Comparison of ENCODE assay signal across 8 mouse cellular contexts in the genomic region with DNA sequence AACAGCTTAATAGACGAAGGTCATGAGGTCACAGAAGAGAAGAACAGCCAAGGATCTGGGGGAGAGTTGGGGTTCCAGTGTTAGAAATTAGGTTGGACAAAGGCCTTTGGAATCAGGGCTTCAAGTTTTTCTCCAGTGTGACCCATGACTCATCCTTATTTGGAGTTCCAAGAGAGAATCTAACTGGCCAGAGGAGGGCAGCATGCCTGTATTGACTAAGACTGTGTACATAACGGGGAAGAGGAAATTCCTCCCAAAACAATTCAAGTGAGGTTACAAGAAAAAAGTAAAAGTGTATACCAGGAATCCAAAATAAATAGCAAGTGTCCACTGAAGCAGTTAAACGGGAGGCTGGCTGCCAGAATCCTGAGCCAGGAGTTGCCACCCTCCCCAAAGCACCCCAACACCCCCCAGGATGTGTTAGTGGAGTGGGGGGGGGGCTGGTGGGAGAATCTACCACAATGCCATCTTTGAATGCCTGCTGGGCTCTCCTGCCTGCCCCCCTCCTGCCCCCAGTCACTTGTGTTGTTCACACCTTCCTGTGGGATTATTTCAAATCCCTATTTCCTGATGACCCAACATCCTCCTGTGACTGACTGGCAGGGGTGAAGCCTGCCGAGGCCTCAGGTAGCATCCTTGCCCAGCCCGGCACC. TPM values are rescaled to one million over a fixed set of nuclear protein-coding genes. Genes with fewer than 3 reads are reported as not detected.
DNase-seq lines count a peak whose midpoint lies in the region; ATAC-seq and TF ChIP-seq lines count a peak whose summit lies in the region.

No protein-coding gene starts in this region.

- peak; percentile 47 for DNase-seq in hindbrain, embryonic 10.5 days (ENCODE audit: low spot score)
- peak; percentile 39 for DNase-seq in cerebellum, adult 9-10 months
- peak; percentile 46 to 55 for DNase-seq in gastrocnemius, adult 8-10 months (ENCODE audit: low spot score in 2 of 2)
- DNase-seq in hindbrain, postnatal 0 days (ENCODE audit: low spot score) = peak; percentile 86
- peak; percentile 28 to 43 for DNase-seq in left cerebral cortex, adult 2 months (ENCODE audit: extremely low spot score in 1 of 2, low spot score in 2 of 2)
- DNase-seq in midbrain, embryonic 11.5 days (ENCODE audit: low spot score, missing footprints) = no peak
- peak; percentile 75 for DNase-seq in testis, postnatal 10 days (ENCODE audit: low spot score)

- intact Hi-C loops in left cerebral cortex, adult 2 months (cut with DNase I) = loop anchor here (10.0 kb wide), 1 partner anchor 289 kb away; the partner anchor contains the start of gene Tgfbr3

- WGBS in hindbrain, embryonic 10.5 days = 41% methylated on average over 5 of the region's 5 CpGs
- WGBS in hindbrain, embryonic 13.5 days = 48% methylated on average over 5 of the region's 5 CpGs
- 44% methylated on average over 5 of the region's 5 CpGs for WGBS in hindbrain, postnatal 0 days
- 48% methylated on average over 5 of the region's 5 CpGs for WGBS in midbrain, embryonic 11.5 days

- H3K9ac ChIP-seq in hindbrain, embryonic 13.5 days = no peak overlapping the region
- H3K9ac ChIP-seq in hindbrain, postnatal 0 days (replicated peaks; ENCODE audit: low read length) = no peak overlapping the region
- no peak overlapping the region for H3K9ac ChIP-seq in midbrain, embryonic 11.5 days (ENCODE audit: low read length)

- no peaks in the 10 kb centered on the region for H3K36me3 ChIP-seq in hindbrain, embryonic 10.5 days
- no peaks in the 10 kb centered on the region for H3K36me3 ChIP-seq in hindbrain, embryonic 13.5 days
- no peaks in the 10 kb centered on the region for H3K36me3 ChIP-seq in hindbrain, postnatal 0 days (ENCODE audit: insufficient read depth, low read length)
- H3K36me3 ChIP-seq in midbrain, embryonic 11.5 days (ENCODE audit: control insufficient read depth, insufficient read depth, low read length) = no peaks in the 10 kb centered on the region

- no peaks in the 10 kb centered on the region for H3K9me3 ChIP-seq in hindbrain, embryonic 10.5 days
- no peaks in the 10 kb centered on the region for H3K9me3 ChIP-seq in hindbrain, embryonic 13.5 days
- H3K9me3 ChIP-seq in hindbrain, postnatal 0 days (ENCODE audit: low read length) = no peaks in the 10 kb centered on the region
- H3K9me3 ChIP-seq in midbrain, embryonic 11.5 days (ENCODE audit: control insufficient read depth, low read length) = no peaks in the 10 kb centered on the region

- TF ChIP-seq CTCF in hindbrain, postnatal 0 days (IDR thresholded peaks at IDR 0.05; ENCODE audit: low read depth) = peak; percentile 80
- TF ChIP-seq CTCF in left cerebral cortex, adult 2 months (IDR thresholded peaks at IDR 0.05) = peak; percentile 70

- no peak overlapping the region for H3K4me2 ChIP-seq in hindbrain, embryonic 13.5 days
- H3K4me2 ChIP-seq in hindbrain, postnatal 0 days (ENCODE audit: low read depth, low read length) = no peak overlapping the region
- no peak overlapping the region for H3K4me2 ChIP-seq in midbrain, embryonic 11.5 days

- no peaks in the 10 kb centered on the region for H3K27me3 ChIP-seq in hindbrain, embryonic 10.5 days (ENCODE audit: insufficient read depth, poor library complexity, severe bottlenecking)
- H3K27me3 ChIP-seq in hindbrain, embryonic 13.5 days = 0 out of 2 replicates have a peak, but pooled peaks cover 3% of the 10 kb centered on the region
- H3K27me3 ChIP-seq in hindbrain, postnatal 0 days (ENCODE audit: insufficient read depth, low read length) = no peaks in the 10 kb centered on the region
- no peaks in the 10 kb centered on the region for H3K27me3 ChIP-seq in midbrain, embryonic 11.5 days (ENCODE audit: control insufficient read depth, insufficient read depth, low read length)

- H3K4me3 ChIP-seq in hindbrain, embryonic 10.5 days = no peak overlapping the region
- no peak overlapping the region for H3K4me3 ChIP-seq in hindbrain, embryonic 13.5 days
- H3K4me3 ChIP-seq in hindbrain, postnatal 0 days (ENCODE audit: low read length) = no peak overlapping the region
- H3K4me3 ChIP-seq in left cerebral cortex, adult 2 months = no peak overlapping the region
- H3K4me3 ChIP-seq in midbrain, embryonic 11.5 days (ENCODE audit: low read depth, low read length) = no peak overlapping the region

- no peak for ATAC-seq in hindbrain, embryonic 13.5 days (ENCODE audit: low FRiP score)
- peak; percentile 81 for ATAC-seq in hindbrain, postnatal 0 days
- peak; percentile 54; the same call in 1 of the 2 replicates for ATAC-seq in midbrain, embryonic 11.5 days (ENCODE audit: low FRiP score)

- H3K4me1 ChIP-seq in hindbrain, embryonic 10.5 days (replicated peaks) = peaks cover 25% of the 10 kb centered on the region
- 0 out of 2 replicates have a peak, but pooled peaks cover 4% of the 10 kb centered on the region for H3K4me1 ChIP-seq in hindbrain, embryonic 13.5 days (replicated peaks)
- no peaks in the 10 kb centered on the region for H3K4me1 ChIP-seq in hindbrain, postnatal 0 days (ENCODE audit: insufficient read depth, low read length)
- no peaks in the 10 kb centered on the region for H3K4me1 ChIP-seq in midbrain, embryonic 11.5 days (ENCODE audit: control insufficient read depth, insufficient read depth, low read length)

- peak overlapping the region; percentile 69 for H3K27ac ChIP-seq in hindbrain, embryonic 10.5 days
- no peak overlapping the region for H3K27ac ChIP-seq in hindbrain, embryonic 13.5 days
- H3K27ac ChIP-seq in hindbrain, postnatal 0 days = no peak overlapping the region
- no peak overlapping the region for H3K27ac ChIP-seq in left cerebral cortex, adult 2 months
- H3K27ac ChIP-seq in midbrain, embryonic 11.5 days (ENCODE audit: low read depth, low read length) = no peak overlapping the region

RNA-seq across cellular contexts. Expression of gene Cdc7, which starts 31.9 kb away (rescaled TPM):
- 40.2 and 62.9 TPM in 2 replicates for polyA plus RNA-seq in hindbrain, embryonic 10.5 days (2016; fragmentation: Nextera tagmentation; extraction: Ambion mirVana)
- polyA plus RNA-seq in hindbrain, embryonic 13.5 days (2015; fragmentation: Nextera tagmentation; extraction: Ambion mirVana) = 40.6 and 41.1 TPM in 2 replicates
- under 1 TPM in 3 of 4 experiments, not detected in 1; 0.24 to 0.27 (median 0.27) TPM for total RNA-seq in gastrocnemius, adult 8-10 months (2022)
- 23.3 and 25.5 TPM in 2 replicates for total RNA-seq in hindbrain, postnatal 0 days (2014; rRNA removed)
- polyA plus RNA-seq in hindbrain, postnatal 0 days (2015; fragmentation: Nextera tagmentation; extraction: Ambion mirVana) = 21.4 and 22.4 TPM in 2 replicates
- 10 to 100 TPM; 12.9 to 13.7 TPM for total RNA-seq in left cerebral cortex, adult 2 months (2021)
- polyA plus RNA-seq in midbrain, embryonic 11.5 days (2014; fragmentation: Nextera tagmentation; extraction: Ambion mirVana) = 58.7 and 61.6 TPM in 2 replicates
